Mouse (Mus musculus): ENCODE measurements around the gene Rps11. TPM values are rescaled to one million over a fixed set of nuclear protein-coding genes. Genes with fewer than 3 reads are reported as not detected.

Rps11 gene
- polyA plus RNA-seq, 2 experiments from 2014 or later = 4,562 to 5,652 TPM

DNA sequence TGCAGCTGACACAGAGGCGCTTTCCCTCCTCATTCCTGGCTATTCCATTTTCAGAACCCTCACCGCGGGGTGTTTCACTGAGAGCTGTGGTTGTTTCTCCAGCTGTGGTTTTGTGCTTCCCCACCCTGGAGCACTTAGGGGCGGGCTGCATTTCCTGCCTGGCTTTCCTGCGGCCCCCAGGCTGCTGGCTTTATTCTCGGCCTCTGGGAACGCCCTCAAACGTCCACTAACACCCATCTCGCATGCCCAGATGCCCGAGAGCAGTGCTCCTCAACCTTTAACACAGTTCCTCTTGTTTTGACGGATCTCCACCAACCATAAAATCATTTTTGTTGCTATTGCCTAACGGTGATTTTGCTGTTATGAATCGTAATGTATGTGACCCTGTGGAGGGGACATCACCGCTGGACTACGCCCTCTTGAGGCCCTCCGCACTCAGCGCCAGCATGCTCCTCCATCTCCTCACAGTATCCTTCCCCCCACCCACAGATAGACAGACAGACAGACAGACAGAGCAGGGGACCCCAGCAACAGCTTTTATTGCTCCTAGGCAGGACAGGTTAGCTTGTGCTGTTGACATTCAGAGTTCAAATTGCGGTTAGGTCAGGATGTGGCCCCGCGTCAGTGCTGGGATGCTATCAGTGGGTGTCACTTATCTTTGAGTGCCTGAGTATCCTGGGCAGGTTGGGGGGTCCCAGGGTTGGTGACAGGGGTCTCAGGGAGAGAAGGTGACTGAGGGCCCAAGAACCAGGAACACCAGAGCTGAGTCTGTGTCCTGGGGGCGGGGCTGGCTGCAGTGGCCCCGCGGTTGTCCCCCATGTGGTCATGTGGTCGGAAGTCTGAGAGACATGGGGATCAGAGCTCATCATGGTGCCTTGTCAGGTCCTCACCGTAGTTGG, 41.6 kb downstream of the Rps11 start:
- ATAC-seq = peak; percentile 66

DNA sequence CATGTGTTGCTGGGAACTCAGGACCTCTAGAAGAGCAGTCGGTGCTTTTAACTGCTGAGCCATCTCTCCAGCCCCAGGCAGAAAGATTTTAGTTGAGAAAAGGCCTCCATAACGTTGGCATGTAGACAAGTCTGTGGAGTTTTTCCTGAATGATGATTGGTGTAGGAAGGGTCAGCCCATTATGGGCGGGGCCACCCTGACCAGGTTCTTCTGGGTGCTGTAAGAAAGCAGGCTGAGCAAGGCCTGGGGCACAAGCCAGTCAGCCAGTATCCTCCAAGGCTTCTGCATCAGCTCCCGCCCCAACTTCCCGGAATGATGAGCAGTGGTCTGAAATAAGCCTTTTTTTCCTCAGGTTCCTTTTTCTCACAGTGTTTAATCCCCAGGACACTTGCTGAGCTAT, 43.2 kb downstream of the Rps11 start:
- no peak for ATAC-seq

DNA sequence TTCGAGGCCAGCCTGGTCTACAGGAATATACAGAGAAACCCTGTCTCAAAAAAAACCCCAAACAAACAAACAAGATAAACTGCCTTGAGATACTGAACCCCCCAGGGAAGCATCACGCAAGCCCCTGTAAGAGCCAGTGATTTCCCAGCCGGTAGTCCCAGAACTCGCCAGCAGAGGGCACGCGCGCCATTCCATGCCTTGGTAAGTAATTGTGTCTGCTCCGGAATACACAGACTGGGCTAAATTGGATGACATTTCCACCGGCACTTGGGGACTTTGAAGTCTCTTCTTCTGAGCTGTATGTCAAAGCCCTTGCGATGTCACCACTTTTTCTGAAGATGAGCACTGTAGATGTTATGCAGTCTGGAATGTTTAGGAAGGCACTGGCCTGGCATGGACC, 44.4 kb downstream of the Rps11 start:
- peak; percentile 50 for ATAC-seq

DNA sequence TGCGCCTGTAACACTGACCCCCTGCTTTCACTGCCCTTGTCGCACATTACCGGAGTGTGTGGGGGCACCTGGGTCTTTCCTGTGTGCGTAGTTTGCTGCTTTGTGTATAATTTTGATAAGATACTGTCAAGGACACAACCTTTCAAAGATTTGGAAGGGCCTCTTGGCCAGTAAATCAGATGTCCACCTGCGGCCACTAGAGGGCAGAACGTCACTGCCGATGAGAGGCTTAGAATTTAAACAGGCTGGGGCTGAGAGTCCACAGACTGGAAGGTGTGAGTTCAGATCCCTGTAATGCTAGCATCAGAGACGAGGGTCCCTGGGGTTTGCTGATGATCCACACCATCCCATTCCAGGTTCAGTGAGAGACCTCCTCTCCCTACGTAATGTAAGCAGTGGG, 45.7 kb downstream of the Rps11 start:
- no peak for ATAC-seq

DNA sequence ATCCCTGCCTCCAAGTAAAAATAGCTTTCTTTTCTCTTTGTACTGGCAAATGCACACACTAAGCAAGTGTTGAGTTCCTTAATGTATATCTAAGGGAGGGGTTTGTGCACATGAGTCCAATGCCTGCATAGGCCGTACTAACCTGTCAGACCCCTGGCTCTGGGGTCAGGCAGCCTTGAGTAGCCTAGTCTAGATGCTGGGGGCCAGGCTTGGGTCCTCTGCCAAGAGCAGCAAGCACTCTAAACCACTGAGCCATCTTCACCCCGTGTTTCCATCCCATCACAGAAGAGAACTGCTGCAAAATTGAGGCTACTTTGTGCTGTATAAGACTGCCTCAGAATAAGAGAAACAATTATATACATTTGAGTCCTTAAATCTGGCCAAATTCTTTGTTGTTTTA, 46.4 kb downstream of the Rps11 start:
- ATAC-seq = no peak

DNA sequence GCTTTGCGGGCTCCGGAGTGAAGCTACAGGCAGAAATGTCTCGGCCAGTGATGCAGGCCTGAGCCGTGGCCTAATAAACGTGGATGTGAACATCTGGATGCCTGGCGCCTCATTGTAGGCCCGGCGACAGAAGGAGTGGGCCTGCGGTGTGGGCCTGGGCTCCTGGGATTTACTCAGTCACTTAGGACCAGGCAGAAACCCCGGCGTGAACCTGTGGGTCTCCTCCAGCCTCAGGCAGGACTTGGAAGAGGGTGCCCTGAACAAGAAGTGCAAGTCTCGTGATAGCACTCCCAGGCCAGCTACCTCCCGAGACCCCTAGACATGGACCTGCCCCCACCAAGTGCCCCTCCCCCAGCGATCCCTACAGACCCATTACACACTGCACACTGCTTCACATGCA, 46.9 kb downstream of the Rps11 start:
- ATAC-seq = no peak

DNA sequence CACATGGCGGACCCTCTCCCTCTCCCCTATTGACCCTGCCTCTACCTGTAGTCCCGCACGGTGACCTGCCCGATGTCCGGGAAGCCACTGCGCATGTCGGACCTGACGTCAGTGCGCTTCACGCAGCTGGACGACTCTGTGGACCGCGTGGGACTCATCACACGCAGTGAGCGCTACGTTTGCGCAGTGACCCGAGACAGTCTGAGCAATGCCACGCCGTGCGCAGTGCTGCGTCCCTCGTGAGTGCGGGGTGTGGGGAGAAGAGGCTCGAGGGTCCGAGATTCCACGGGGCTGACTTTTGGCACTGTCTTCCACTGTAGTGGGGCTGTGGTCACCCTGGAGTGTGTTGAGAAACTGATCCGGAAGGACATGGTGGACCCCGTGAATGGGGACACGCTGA, 47.7 kb downstream of the Rps11 start:
- ATAC-seq = no peak

DNA sequence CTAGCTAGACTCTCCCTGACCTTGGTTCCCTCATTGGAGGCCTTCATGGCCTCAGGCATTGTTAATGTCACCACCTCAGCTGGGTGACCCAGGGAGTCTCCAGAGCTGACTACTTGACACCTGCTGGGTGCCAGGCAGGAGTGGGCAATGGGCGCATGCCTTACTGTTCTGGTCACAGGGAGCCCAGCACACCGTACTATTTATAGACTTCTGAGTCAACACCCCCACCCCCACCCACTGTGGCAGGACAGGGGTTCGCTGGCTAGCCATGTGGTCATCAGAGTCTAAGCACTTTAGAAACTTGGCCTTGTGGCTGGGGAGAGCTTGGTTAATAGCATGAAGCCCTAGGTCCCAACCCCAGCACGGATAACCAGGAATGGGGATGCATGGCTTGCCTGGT, 48.8 kb downstream of the Rps11 start:
- no peak for ATAC-seq

DNA sequence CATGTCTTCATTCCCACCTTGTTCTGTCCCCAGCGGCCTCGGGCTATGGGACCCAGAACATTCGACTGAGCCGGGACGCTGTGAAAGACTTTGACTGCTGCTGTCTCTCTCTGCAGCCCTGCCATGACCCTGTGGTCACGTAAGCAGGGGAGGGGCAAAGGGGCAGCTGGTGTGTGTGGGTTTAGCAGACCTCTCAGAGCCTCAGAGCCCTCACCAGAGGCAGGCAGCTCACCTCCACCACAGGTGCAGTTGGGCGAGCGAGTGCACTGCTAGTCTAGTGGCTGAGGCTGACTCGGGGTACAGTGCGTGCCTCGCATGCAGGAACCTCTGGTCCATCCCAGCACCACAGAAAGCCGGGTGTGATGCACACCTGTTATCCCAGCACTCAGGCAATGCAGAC, 50.3 kb downstream of the Rps11 start:
- no peak for ATAC-seq

DNA sequence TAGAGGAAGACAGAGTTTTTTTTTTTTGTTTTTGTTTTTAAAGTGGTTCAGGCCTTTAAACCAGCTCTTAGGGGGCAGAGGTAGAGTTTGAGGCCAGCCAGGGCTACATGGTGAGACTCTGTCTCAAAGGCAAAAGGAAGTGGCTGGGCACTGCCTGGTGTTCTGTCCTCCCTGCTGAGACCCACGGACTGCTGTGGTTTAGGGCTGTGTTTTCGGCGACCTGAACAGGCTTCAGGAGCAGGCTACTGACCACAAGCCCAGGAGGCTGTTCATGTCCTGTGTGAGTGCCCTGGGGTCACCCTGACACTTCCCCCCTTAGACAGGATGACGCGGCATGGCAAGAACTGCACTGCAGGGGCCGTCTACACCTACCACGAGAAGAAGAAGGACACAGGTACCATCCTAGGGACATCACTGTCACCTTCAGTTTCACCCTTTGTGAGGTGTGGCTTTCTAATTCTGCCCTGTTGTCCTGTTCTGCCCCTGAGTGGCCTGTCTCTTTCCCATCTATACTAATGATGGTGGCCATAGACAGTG, 51.0 kb downstream of the Rps11 start:
- ATAC-seq = no peak

Other genes starting within 250 kb of the Rps11 start
- 10 to 100 TPM; 12.2 to 20.1 TPM for gene Med25, start 231.7 kb downstream of the Rps11 start, polyA plus RNA-seq (2017; shearing (Covaris generic))
- gene Fuz, start 228.4 kb downstream of the Rps11 start, polyA plus RNA-seq (2017; shearing (Covaris generic)) = 10 to 100 TPM in 1 of 2 experiments, 1 to 10 TPM in 1; 7.3 to 19.3 TPM
- 1 to 10 TPM; 6.8 to 8.0 TPM for gene Ap2a1, start 194.9 kb downstream of the Rps11 start, polyA plus RNA-seq (2017; shearing (Covaris generic))
- not detected for gene Tsks, start 181.2 kb downstream of the Rps11 start, polyA plus RNA-seq (2017; shearing (Covaris generic))
- gene Cpt1c, start 149.6 kb downstream of the Rps11 start, polyA plus RNA-seq (2017; shearing (Covaris generic)) = under 1 TPM; 0.80 to 0.98 TPM
- gene Prmt1, start 137.9 kb downstream of the Rps11 start, polyA plus RNA-seq (2017; shearing (Covaris generic)) = 100 to 1,000 TPM in 1 of 2 experiments, 10 to 100 TPM in 1; 38.0 to 103 TPM
- 100 to 1,000 TPM in 1 of 2 experiments, 10 to 100 TPM in 1; 88.9 to 129 TPM for gene Irf3, start 126.8 kb downstream of the Rps11 start, polyA plus RNA-seq (2017; shearing (Covaris generic))
- gene Bcl2l12, start 125.7 kb downstream of the Rps11 start, polyA plus RNA-seq (2017; shearing (Covaris generic)) = 10 to 100 TPM; 18.4 to 31.8 TPM
- 1 to 10 TPM; 8.6 to 8.7 TPM for gene Scaf1, start 108.1 kb downstream of the Rps11 start, polyA plus RNA-seq (2017; shearing (Covaris generic))
- gene Rras, start 106.5 kb downstream of the Rps11 start, polyA plus RNA-seq (2017; shearing (Covaris generic)) = 1 to 10 TPM; 4.5 to 6.1 TPM
- gene Prr12, start 71.6 kb downstream of the Rps11 start, polyA plus RNA-seq (2017; shearing (Covaris generic)) = 10 to 100 TPM in 1 of 2 experiments, 1 to 10 TPM in 1; 9.5 to 11.4 TPM
- 100 to 1,000 TPM; 143 to 161 TPM for gene Nosip, start 62.0 kb downstream of the Rps11 start, polyA plus RNA-seq (2017; shearing (Covaris generic))
- gene Prrg2, start 61.8 kb downstream of the Rps11 start, polyA plus RNA-seq (2017; shearing (Covaris generic)) = 1 to 10 TPM in 1 of 2 experiments, under 1 TPM in 1; 0.41 to 1.2 TPM
- 1 to 10 TPM; 4.7 to 5.4 TPM for gene Rcn3, start 32.2 kb downstream of the Rps11 start, polyA plus RNA-seq (2017; shearing (Covaris generic))
- 1 to 10 TPM in 1 of 2 experiments, under 1 TPM in 1; 0.78 to 1.1 TPM for gene Fcgrt, start 20.6 kb downstream of the Rps11 start, polyA plus RNA-seq (2017; shearing (Covaris generic))
- 1,000 to 10,000 TPM; 7,090 to 8,122 TPM for gene Rpl13a, start 4.3 kb upstream of the Rps11 start, polyA plus RNA-seq (2017; shearing (Covaris generic))
- not detected for gene Gm45713, start 11.8 kb upstream of the Rps11 start, polyA plus RNA-seq (2017; shearing (Covaris generic))
- gene Flt3l, start 12.0 kb upstream of the Rps11 start, polyA plus RNA-seq (2017; shearing (Covaris generic)) = 100 to 1,000 TPM; 118 to 125 TPM
- 10 to 100 TPM; 44.4 to 53.0 TPM for gene Pih1d1, start 29.9 kb upstream of the Rps11 start, polyA plus RNA-seq (2017; shearing (Covaris generic))
- 10 to 100 TPM; 21.4 to 27.4 TPM for gene Aldh16a1, start 30.1 kb upstream of the Rps11 start, polyA plus RNA-seq (2017; shearing (Covaris generic))
- not detected for gene Slc17a7, start 39.5 kb upstream of the Rps11 start, polyA plus RNA-seq (2017; shearing (Covaris generic))
- gene Gfy, start 55.1 kb upstream of the Rps11 start, polyA plus RNA-seq (2017; shearing (Covaris generic)) = not detected
- gene Pth2, start 56.6 kb upstream of the Rps11 start, polyA plus RNA-seq (2017; shearing (Covaris generic)) = not detected
- under 1 TPM; 0.24 to 0.34 TPM for gene Ccdc155, start 80.5 kb upstream of the Rps11 start, polyA plus RNA-seq (2017; shearing (Covaris generic))
- 10 to 100 TPM; 20.6 to 24.7 TPM for gene Dkkl1, start 87.7 kb upstream of the Rps11 start, polyA plus RNA-seq (2017; shearing (Covaris generic))
- 1 to 10 TPM; 1.5 to 2.8 TPM for gene Tead2, start 91.3 kb upstream of the Rps11 start, polyA plus RNA-seq (2017; shearing (Covaris generic))
- 100 to 1,000 TPM; 420 to 495 TPM for gene Cd37, start 114.7 kb upstream of the Rps11 start, polyA plus RNA-seq (2017; shearing (Covaris generic))
- gene Slc6a16, start 116.6 kb upstream of the Rps11 start, polyA plus RNA-seq (2017; shearing (Covaris generic)) = not detected
- not detected for gene Slc6a21, start 153.1 kb upstream of the Rps11 start, polyA plus RNA-seq (2017; shearing (Covaris generic))
- gene Trpm4, start 209.3 kb upstream of the Rps11 start, polyA plus RNA-seq (2017; shearing (Covaris generic)) = 10 to 100 TPM; 21.7 to 27.8 TPM
- gene Hrc, start 210.9 kb upstream of the Rps11 start, polyA plus RNA-seq (2017; shearing (Covaris generic)) = not detected
- gene Ppfia3, start 242.6 kb upstream of the Rps11 start, polyA plus RNA-seq (2017; shearing (Covaris generic)) = not detected
- gene Lin7b, start 246.1 kb upstream of the Rps11 start, polyA plus RNA-seq (2017; shearing (Covaris generic)) = not detected

Data from activated CD4-positive, CD25-positive, alpha-beta regulatory T cell, adult 4 months (primary cell).